ENCODE assay signal across 18 mouse cellular contexts in the genomic region with DNA sequence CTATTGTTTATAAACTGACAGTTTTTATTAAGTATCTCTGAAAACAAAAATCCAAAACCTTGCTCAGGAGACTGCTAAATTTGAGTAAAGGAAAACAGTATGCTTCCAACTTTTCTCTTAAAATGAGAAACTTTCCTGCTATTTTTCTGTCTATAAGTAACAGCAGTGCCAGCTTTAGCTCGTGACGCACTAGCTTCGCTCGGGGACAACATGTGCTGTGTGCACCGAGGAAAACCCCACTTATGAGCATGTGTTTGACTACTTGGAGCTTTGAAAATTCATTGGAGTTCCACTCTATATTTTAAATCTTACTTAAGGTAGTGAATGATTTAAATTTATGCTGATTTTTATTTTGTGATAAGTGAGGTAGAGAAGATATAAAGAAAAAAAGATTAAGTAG. TPM values are rescaled to one million over a fixed set of nuclear protein-coding genes. Genes with fewer than 3 reads are reported as not detected.
DNase-seq lines count a peak whose midpoint lies in the region; TF ChIP-seq lines count a peak whose summit lies in the region.
"Had no signal": no experiment of that assay in that cellular context is flagged by ENCODE, and none has a peak within 500 bp of the region (broad histone marks: within the 10 kb centered on the region; RNA-seq: fewer than 3 reads in every experiment).

No protein-coding gene starts in this region.

- no peaks in the 10 kb centered on the region for H3K4me1 ChIP-seq in heart, adult 2 months (ENCODE audit: control insufficient read depth, insufficient read depth, low read length)
- H3K4me1 ChIP-seq: embryonic facial prominence, embryonic 10.5 days; embryonic facial prominence, embryonic 12.5 days; forebrain, embryonic 13.5 days; forebrain, embryonic 15.5 days had no signal

- H3K9ac ChIP-seq in heart, adult 2 months (ENCODE audit: low read depth, low read length) = no peak overlapping the region
- H3K9ac ChIP-seq: embryonic facial prominence, embryonic 12.5 days; forebrain, embryonic 13.5 days; forebrain, embryonic 15.5 days; forebrain, postnatal 0 days had no signal

- no peak for TF ChIP-seq POLR2A in heart, adult 2 months (IDR thresholded peaks at IDR 0.05; ENCODE audit: insufficient read depth, low read depth, low read length)

- intact Hi-C loops in heart, adult 2 months (cut with DNase I) = no loop called here

- 95% methylated on average over 5 of the region's 5 CpGs for whole genome bisulfite sequencing in heart, adult 2 months

- H3K27ac ChIP-seq in heart, adult 2 months = no peak overlapping the region
- H3K27ac ChIP-seq: embryonic facial prominence, embryonic 10.5 days; embryonic facial prominence, embryonic 12.5 days; forebrain, embryonic 13.5 days; forebrain, embryonic 15.5 days had no signal

- H3K36me3 ChIP-seq in heart, adult 2 months (ENCODE audit: control insufficient read depth, insufficient read depth, low read length) = no peaks in the 10 kb centered on the region

- H3K79me2 ChIP-seq in heart, adult 2 months (replicated peaks; ENCODE audit: control insufficient read depth, insufficient read depth, low read length) = no peaks in the 10 kb centered on the region; the same call in 1 of the 2 replicates

- no peak overlapping the region for H3K4me3 ChIP-seq in heart, adult 2 months
- H3K4me3 ChIP-seq: embryonic facial prominence, embryonic 10.5 days; embryonic facial prominence, embryonic 12.5 days; forebrain, embryonic 13.5 days; forebrain, embryonic 15.5 days had no signal

- TF ChIP-seq CTCF in heart, adult 2 months (IDR thresholded peaks at IDR 0.05) = no peak

- no peaks in the 10 kb centered on the region for H3K27me3 ChIP-seq in heart, adult 2 months (ENCODE audit: control insufficient read depth, insufficient read depth, low read length)
- H3K27me3 ChIP-seq: embryonic facial prominence, embryonic 12.5 days; forebrain, embryonic 13.5 days; forebrain, embryonic 15.5 days had no signal

- TF ChIP-seq EP300 in heart, adult 2 months (IDR thresholded peaks at IDR 0.05; ENCODE audit: insufficient read depth, low read depth, low read length) = no peak

- DNase-seq in right cerebral cortex, adult 18-20 months = peak; percentile 3
- no peak for DNase-seq in right cerebral cortex, adult 2 months (ENCODE audit: low spot score in 2 of 2)
- peak; percentile 35 for DNase-seq in brain, adult 2 months (ENCODE audit: low read depth, low spot score)
- DNase-seq in telencephalon, adult 2 months (ENCODE audit: low read depth, low spot score) = peak; percentile 38
- DNase-seq in heart, adult 2 months = no peak
- DNase-seq: adrenal gland, adult 2 months; adrenal gland, postnatal 10 days; adrenal gland, postnatal 25 days; cerebellum, adult 11-12 months; cerebellum, adult 2 months; cerebellum, adult 9-10 months; cerebellum, postnatal 10 days; cerebellum, postnatal 25 days; forebrain, postnatal 0 days had no signal

RNA-seq across cellular contexts. Expression of a gene that starts 21.7 kb away (rescaled TPM):
- total RNA-seq in heart, adult 2 months (2021) = 10 to 100 TPM; 23.1 to 23.8 TPM
- 6.4 and 11.0 TPM in 2 replicates for polyA plus RNA-seq in heart, adult 2 months (2012; rRNA removed)

RNA-seq across cellular contexts. Expression of a gene that starts 32.8 kb away (rescaled TPM):
- total RNA-seq in heart, adult 2 months (2021) = 10 to 100 TPM; 19.2 to 20.3 TPM
- polyA plus RNA-seq in heart, adult 2 months (2012; rRNA removed) = 16.5 and 23.7 TPM in 2 replicates

Comparison
In these comparisons a context has a peak if more than half of its experiments do, and no peak if none do; other contexts are left out.
1. DNase-seq: peak in right cerebral cortex, adult 18-20 months (single experiment), brain, adult 2 months (single experiment) and telencephalon, adult 2 months (single experiment); none in right cerebral cortex, adult 2 months (0 of 2) and heart, adult 2 months (0 of 2).